Mouse (Mus musculus) intestine, embryonic 16.5 days (tissue): ENCODE data around the gene Mettl23. TPM values are rescaled to one million over a fixed set of nuclear protein-coding genes. Genes with fewer than 3 reads are reported as not detected.
A peak's percentile ranks its signal among the peaks of the same experiment; 100 is the strongest.

Experiments
- ATAC-seq: fragments of 200-750 bp; cut with Nextera tagmentation; 2 replicates; pipeline ENCODE4 v1.8.0; 2017; ENCODE audit warnings: moderate TSS enrichment, moderate library complexity
- H3K27ac ChIP-seq: fragments of 300-500 bp; sonication (generic); 2 replicates; pipeline ENCODE4 v1.5.1; 2014; ENCODE audit warnings: mild to moderate bottlenecking, low read length
- H3K27me3 ChIP-seq: fragments of 300-500 bp; sonication (generic); replicated peaks from 2 replicates; pipeline ENCODE4 v1.6.1; 2014; ENCODE audit warnings: low read length, control low read depth, mixed read lengths; ENCODE audit not compliant: control insufficient read depth, insufficient read depth
- H3K36me3 ChIP-seq: fragments of 300-500 bp; sonication (generic); 2 replicates; pipeline ENCODE4 v1.6.1; 2014; ENCODE audit warnings: low read length, control low read depth; ENCODE audit not compliant: control insufficient read depth, insufficient read depth
- H3K4me1 ChIP-seq: fragments of 300-500 bp; sonication (generic); 2 replicates; pipeline ENCODE4 v1.6.1; 2014; ENCODE audit warnings: low read length, control low read depth, mixed read lengths; ENCODE audit not compliant: control insufficient read depth, insufficient read depth
- H3K4me2 ChIP-seq: fragments of 300-500 bp; sonication (generic); 2 replicates; pipeline ENCODE4 v1.6.1; 2014; ENCODE audit warnings: low read depth, low read length, control low read depth
- H3K4me3 ChIP-seq: fragments of 300-500 bp; sonication (generic); 2 replicates; pipeline ENCODE4 v1.5.1; 2014; ENCODE audit warnings: mild to moderate bottlenecking, low read length
- H3K9ac ChIP-seq: fragments of 300-500 bp; sonication (generic); 2 replicates; pipeline ENCODE4 v1.6.1; 2014; ENCODE audit warnings: low read depth, low read length
- H3K9me3 ChIP-seq: fragments of 300-500 bp; sonication (generic); 2 replicates; pipeline ENCODE4 v1.6.1; 2016; ENCODE audit warnings: low read length, control low read depth; ENCODE audit not compliant: control insufficient read depth
- WGBS: fragments of 180-500 bp; shearing (Covaris S2); extraction: QIAGEN DNeasy Blood & Tissue Kit; methylation state at CpG from one replicate; pipeline ENCODE4 v1.1.7; 2014; 5-methylcytosine and 5-hydroxymethylcytosine counted together
- polyA plus RNA-seq: library from polyadenylated mRNA; unstranded; fragments of >200 nt; fragmentation: Nextera tagmentation; extraction: Ambion mirVana; gene quantifications from 2 replicates; pipeline ENCODE4 v1.2.1, GENCODE M21; 2015

The Mettl23 gene
- 58.4 and 65.8 TPM in 2 replicates for polyA plus RNA-seq

DNA sequence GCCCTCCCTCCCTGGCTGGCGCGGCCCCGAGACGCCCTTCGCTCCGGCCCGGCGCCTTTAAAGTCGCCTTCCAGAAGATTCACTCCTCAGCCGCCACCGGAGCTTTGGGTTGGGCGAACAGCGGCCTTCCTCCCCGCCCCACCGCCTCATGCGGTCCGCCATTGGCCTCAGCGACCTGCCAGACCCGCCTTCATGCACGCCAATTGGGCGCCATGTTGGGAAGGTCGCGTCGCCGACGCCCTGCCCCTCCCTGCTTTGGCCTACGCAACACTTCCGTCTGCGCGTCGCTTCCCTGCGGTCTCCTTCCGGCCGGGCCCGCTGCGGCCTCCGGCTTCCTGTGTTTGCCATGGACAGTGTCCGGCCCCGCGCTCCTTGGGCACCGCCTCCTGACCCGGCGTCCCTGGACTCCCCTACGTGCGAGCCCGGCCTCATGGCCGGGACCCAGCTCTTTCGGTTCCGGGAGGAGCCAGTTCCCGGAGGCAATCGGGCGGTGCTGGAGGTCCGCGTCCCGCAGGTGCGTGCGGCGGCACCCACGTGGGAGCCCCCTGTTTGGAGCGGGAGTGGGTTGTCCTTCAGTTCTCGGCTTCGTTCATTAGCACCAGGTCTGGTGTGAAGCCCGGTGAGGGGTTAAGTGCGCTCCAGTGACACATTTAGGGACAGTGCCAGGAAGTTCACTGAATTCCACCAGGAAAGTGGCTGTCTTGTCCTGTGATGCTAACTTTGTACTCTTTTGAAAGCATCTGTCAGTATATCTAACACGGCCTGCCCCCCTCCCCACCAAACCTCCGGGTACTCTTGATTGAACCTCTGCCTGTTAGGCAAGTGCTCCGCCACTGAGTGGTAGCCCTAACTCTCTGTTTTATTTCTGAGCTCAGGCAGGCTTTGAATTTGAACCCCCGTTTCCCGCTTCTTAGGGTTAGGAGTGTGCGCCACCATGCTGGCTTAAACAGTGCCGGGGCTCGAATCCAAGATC lies at the start of gene Mettl23, which contains the start of gene Jmjd6:
TSS of gene Mettl23 (plus strand) at position 18 of the 973 bp plus-strand sequence.
TSS of gene Jmjd6 (minus strand) at position 189 of the 973 bp plus-strand sequence.
- peak within 1 kb of the TSS; percentile 96 for H3K9ac ChIP-seq
- peak within 1 kb of the TSS; percentile 82 for H3K4me2 ChIP-seq
- H3K4me3 ChIP-seq: peak within 1 kb of the TSS; percentile 84
- H3K9me3 ChIP-seq: no peaks in the 10 kb centered on the region
- ATAC-seq: peak; percentile 96
- H3K27me3 ChIP-seq: no peaks in the 10 kb centered on the region
- peaks cover 39% of the 10 kb centered on the region for H3K4me1 ChIP-seq
- under 1% methylated on average over 72 of the region's 72 CpGs for WGBS
- H3K36me3 ChIP-seq: peaks cover 19% of the 10 kb centered on the region; the same call in 1 of the 2 replicates
- peak within 1 kb of the TSS; percentile 100 for H3K27ac ChIP-seq

DNA sequence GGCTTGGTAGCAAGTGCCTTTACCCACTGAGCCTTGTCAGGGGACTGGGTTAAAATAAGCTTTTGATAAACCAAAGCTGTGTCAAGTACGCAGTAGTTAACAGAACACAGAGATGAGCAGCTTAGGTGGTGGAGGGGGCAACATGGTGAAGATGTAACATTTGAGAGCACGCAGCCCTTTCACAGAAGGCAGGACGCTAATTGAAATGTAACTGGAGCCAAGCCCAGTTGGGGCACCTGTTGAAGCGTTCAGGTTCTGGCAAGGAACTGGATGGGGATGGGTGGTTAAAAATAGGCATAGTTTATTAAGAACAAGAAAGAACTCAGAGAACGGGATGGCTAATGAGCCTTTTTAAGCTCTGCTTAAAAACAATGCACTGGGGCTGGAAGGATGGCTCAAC lies 43.7 kb upstream of the Mettl23 start:
- Histone ChIP-seq H3K4me3 (no peak overlapping the region), H3K9ac (no peak overlapping the region), H3K4me1 (no peaks in the 10 kb centered on the region), H3K27me3 (no peaks in the 10 kb centered on the region), H3K27ac (no peak overlapping the region), H3K9me3 (no peaks in the 10 kb centered on the region), H3K4me2 (no peak overlapping the region), H3K36me3 (no peaks in the 10 kb centered on the region)
- ATAC-seq: no peak
- 84% methylated on average over 5 of the region's 5 CpGs for WGBS

DNA sequence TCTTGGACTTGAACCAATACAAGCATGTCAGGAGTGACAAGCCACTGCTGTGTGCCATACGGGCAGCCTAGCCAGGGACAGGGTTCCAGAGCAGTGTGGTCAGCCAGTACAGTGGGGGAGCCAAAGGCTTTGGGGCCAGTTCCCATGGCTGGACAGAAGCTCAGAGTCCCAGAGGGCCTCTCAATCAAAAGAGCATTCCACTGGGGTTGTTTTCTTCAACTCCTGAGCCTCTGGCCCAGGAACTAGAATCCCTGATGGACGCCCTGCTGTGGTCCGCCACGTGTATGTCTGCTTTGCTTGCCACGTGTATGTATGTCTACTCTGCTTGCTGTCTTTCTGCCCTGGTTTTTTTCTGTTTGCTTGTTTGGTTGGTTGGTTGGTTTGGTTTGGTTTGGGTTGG lies 42.0 kb upstream of the Mettl23 start:
- no peaks in the 10 kb centered on the region for H3K9me3 ChIP-seq
- no peak overlapping the region for H3K27ac ChIP-seq
- H3K27me3 ChIP-seq: no peaks in the 10 kb centered on the region
- H3K36me3 ChIP-seq: no peaks in the 10 kb centered on the region
- H3K4me1 ChIP-seq: no peaks in the 10 kb centered on the region
- no peak overlapping the region for H3K4me3 ChIP-seq
- no peak overlapping the region for H3K9ac ChIP-seq
- H3K4me2 ChIP-seq: no peak overlapping the region
- ATAC-seq: no peak
- WGBS: 78% methylated on average over 5 of the region's 5 CpGs

DNA sequence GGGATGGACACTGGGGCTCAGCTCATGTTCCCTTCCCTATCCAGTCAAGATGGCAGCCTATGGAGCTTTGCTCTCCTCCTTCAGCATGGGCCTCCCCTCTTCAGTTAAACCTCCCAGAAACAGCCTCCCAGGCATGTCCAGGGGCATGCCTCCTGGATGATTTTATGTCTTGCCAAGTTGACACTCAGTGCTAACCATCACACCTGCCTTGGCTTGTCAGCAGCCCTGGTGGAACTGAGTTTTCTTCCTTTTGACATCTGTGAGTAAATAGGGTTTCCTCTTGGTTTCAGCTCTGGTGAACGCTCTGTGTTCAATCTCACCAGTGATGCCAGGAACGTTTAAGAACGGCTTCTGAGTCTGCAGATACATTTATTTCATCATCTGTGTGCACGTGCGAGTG lies 40.4 kb upstream of the Mettl23 start:
- Histone ChIP-seq H3K36me3 (no peaks in the 10 kb centered on the region), H3K9ac (no peak overlapping the region), H3K27me3 (no peaks in the 10 kb centered on the region), H3K4me1 (peaks cover 3% of the 10 kb centered on the region; the same call in 1 of the 2 replicates), H3K4me2 (no peak overlapping the region), H3K27ac (no peak overlapping the region), H3K9me3 (no peaks in the 10 kb centered on the region), H3K4me3 (no peak overlapping the region)
- 83% methylated on average over 5 of the region's 5 CpGs for WGBS
- no peak for ATAC-seq

DNA sequence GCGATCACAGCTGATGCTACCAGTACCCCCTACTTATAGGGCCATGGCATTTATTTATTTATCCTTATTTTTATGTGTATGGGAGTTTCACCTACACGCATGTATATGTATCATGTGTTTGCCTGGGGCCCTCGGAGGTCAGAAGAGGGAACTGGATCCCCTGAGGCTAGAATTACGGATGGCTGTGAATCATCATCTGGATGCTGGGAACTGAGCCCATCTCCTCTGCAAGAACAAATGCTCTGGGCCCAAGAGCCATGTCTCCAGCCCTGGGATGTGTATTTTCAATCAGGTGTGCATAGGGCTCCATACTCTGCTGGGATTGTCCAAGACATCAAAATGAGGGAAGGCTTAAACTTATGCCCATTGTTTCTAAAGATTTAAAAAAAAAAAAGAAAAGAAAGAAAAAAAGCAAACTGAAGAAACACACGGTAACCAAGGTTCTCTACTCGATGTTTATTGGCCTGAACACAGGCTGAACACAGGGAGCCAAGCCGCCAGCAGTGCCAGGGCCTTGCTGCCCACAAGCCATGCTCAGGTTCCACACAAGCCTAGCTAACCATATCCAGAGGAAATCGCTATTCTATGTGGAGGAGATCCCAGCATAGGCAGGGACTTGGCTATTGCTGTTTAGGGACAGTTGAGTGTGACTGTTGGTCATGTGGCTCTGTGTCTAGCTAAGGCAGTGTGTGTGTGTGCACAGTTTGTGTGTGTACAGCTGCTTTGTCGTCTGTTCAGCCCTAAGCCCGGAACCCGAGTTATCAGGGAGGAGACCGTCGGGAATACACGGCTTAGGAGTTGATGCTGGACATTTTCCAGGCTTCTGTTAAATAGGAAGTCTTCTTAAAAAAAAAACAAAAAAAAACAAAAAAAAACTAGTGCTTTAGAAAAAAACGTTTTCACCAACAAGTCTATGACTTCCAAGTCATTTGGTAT lies 36.7 kb upstream of the Mettl23 start:
- H3K4me1 ChIP-seq: peaks cover 11% of the 10 kb centered on the region
- H3K4me3 ChIP-seq: no peak overlapping the region
- no peaks in the 10 kb centered on the region for H3K9me3 ChIP-seq
- no peaks in the 10 kb centered on the region; the same call in 1 of the 2 replicates for H3K36me3 ChIP-seq
- H3K4me2 ChIP-seq: no peak overlapping the region
- H3K9ac ChIP-seq: no peak overlapping the region
- no peak overlapping the region for H3K27ac ChIP-seq
- 72% methylated on average over 15 of the region's 15 CpGs for WGBS
- ATAC-seq: no peak
- H3K27me3 ChIP-seq: no peaks in the 10 kb centered on the region

DNA sequence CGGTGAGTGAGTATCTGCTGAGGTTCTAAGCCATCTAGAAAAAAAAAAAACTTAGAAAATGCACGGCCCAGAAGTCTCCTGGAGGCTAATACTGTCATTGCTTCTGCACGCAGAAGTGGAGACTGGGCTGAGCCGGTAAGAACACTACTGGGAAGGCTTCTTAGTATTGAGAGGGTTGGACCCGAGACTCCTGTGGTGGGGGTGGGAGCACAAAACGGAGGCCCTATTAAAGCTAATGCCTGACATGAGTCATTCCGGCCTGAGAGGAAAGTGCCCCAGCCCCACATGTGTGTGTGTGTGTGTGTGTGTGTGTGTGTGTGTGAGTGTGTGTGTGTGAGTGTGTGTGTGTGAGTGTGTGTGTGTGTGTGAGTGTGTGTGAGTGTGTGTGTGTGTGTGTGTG lies 36.0 kb upstream of the Mettl23 start:
- 55% methylated on average over 7 of the region's 7 CpGs for WGBS
- Histone ChIP-seq H3K4me1 (peaks cover 15% of the 10 kb centered on the region), H3K4me3 (no peak overlapping the region), H3K9me3 (no peaks in the 10 kb centered on the region), H3K4me2 (no peak overlapping the region), H3K36me3 (no peaks in the 10 kb centered on the region; the same call in 1 of the 2 replicates), H3K27me3 (no peaks in the 10 kb centered on the region), H3K9ac (no peak overlapping the region), H3K27ac (no peak overlapping the region)
- ATAC-seq: no peak

DNA sequence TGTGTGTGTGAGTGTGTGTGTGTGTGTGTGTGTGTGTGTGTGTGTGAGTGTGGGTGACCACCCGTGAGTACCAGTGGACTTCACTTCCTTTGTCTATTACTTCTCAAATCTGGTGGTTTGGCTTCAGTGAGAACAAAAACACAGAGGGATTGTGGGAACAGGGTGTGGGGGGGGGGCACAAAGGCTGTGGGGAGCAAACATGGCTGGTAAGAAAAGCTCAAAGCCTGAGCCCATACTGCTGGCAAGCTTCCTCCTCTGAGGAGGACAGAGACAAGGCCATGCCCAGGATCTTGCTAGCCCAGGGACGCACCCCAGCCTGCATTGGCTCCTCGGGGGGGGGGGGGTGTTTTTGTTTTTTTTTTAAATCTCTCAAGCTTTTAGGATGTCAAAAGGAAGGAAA lies 35.6 kb upstream of the Mettl23 start:
- 74% methylated on average over 3 of the region's 3 CpGs for WGBS
- H3K27ac ChIP-seq: peak overlapping the region; percentile 3; the same call in 1 of the 2 replicates
- H3K9ac ChIP-seq: no peak overlapping the region
- no peaks in the 10 kb centered on the region for H3K9me3 ChIP-seq
- H3K36me3 ChIP-seq: no peaks in the 10 kb centered on the region; the same call in 1 of the 2 replicates
- no peaks in the 10 kb centered on the region for H3K27me3 ChIP-seq
- H3K4me1 ChIP-seq: peaks cover 18% of the 10 kb centered on the region
- H3K4me2 ChIP-seq: no peak overlapping the region
- no peak overlapping the region for H3K4me3 ChIP-seq
- no peak for ATAC-seq

DNA sequence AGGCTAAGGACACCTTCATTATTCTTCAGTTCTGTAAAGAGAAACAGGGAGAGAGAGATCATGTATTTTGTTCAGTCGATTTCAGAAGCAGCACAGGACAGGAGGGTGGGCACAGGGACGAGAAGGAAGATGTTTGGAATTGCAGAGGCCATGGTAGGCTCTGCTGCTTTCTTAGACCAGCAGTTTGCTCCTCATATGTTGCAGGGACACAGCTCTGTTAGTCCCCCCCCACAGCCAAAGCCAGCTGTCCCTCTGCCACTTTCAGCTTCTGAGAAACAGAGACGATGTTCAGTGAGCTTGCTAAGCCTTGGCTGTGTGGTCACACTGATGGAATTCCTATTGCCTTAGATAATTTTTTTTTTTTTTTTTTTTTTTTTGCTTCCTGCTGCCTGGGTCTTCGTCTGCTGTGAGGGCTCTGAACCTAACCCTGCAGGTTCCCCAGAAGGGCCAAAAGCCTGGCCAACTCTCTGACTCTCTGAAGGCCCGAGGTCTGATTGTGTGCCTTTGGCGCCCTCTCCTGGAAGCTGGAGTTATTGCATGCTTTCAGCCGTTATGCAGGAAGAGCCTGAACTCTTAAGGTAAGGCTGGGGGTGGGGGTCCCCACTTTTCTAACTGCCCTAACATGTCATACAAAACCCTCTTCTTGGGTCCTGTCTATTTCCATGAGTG lies 35.0 kb upstream of the Mettl23 start:
- 19% methylated on average over 7 of the region's 7 CpGs for WGBS
- Histone ChIP-seq H3K4me1 (peaks cover 24% of the 10 kb centered on the region), H3K9me3 (no peaks in the 10 kb centered on the region), H3K9ac (no peak overlapping the region), H3K4me2 (no peak overlapping the region), H3K36me3 (no peaks in the 10 kb centered on the region; the same call in 1 of the 2 replicates), H3K4me3 (no peak overlapping the region), H3K27me3 (no peaks in the 10 kb centered on the region), H3K27ac (peak overlapping the region; percentile 3; the same call in 1 of the 2 replicates)
- peak; percentile 60 for ATAC-seq
